Mouse (Mus musculus) lung, embryonic 16.5 days (tissue): ENCODE measurements around the gene Copz1. TPM values are rescaled to one million over a fixed set of nuclear protein-coding genes. Genes with fewer than 3 reads are reported as not detected.
A peak's percentile ranks its signal among the peaks of the same experiment; 100 is the strongest.

Experiments used
- ATAC-seq: fragments of 200-750 bp; cut with Nextera tagmentation; 2 replicates; pipeline ENCODE4 v1.8.0; 2017; ENCODE audit warnings: low read depth, mild to moderate bottlenecking, moderate library complexity
- H3K27ac ChIP-seq: fragments of 300-500 bp; sonication (generic); 2 replicates; pipeline ENCODE4 v1.5.1; 2014; ENCODE audit warnings: mild to moderate bottlenecking, control low read depth, low read length
- H3K27me3 ChIP-seq: fragments of 300-500 bp; sonication (generic); 2 replicates; pipeline ENCODE4 v1.6.1; 2014; ENCODE audit warnings: low read depth, low read length, mixed read lengths; ENCODE audit not compliant: control insufficient read depth, insufficient read depth
- H3K36me3 ChIP-seq: fragments of 300-500 bp; sonication (generic); 2 replicates; pipeline ENCODE4 v1.6.1; 2014; ENCODE audit warnings: low read length; ENCODE audit not compliant: control insufficient read depth, insufficient read depth
- H3K4me1 ChIP-seq: fragments of 300-500 bp; sonication (generic); replicated peaks from 2 replicates; pipeline ENCODE4 v1.6.1; 2014; ENCODE audit warnings: low read length, mixed read lengths; ENCODE audit not compliant: control insufficient read depth, insufficient read depth
- H3K4me2 ChIP-seq: fragments of 300-500 bp; sonication (generic); 2 replicates; pipeline ENCODE4 v1.6.1; 2014; ENCODE audit warnings: low read depth, low read length, control low read depth
- H3K4me3 ChIP-seq: fragments of 300-500 bp; sonication (generic); 2 replicates; pipeline ENCODE4 v1.5.1; 2014; ENCODE audit warnings: mild to moderate bottlenecking, low read length, control low read depth
- H3K9ac ChIP-seq: fragments of 300-500 bp; sonication (generic); 2 replicates; pipeline ENCODE4 v1.6.1; 2014; ENCODE audit warnings: low read length, control low read depth
- H3K9me3 ChIP-seq: fragments of 300-500 bp; sonication (generic); 2 replicates; pipeline ENCODE4 v1.6.1; 2016; ENCODE audit warnings: low read length; ENCODE audit not compliant: control insufficient read depth
- WGBS: fragments of 180-500 bp; shearing (Covaris S2); extraction: QIAGEN DNeasy Blood & Tissue Kit; methylation state at CpG from one replicate; pipeline ENCODE4 v1.1.7; 2014; 5-methylcytosine and 5-hydroxymethylcytosine counted together
- polyA plus RNA-seq: library from polyadenylated mRNA; unstranded; fragments of >200 nt; fragmentation: Nextera tagmentation; extraction: Ambion mirVana; gene quantifications from 2 replicates; pipeline ENCODE4 v1.2.1, GENCODE M21; 2015

Copz1 gene
- polyA plus RNA-seq = 282 and 290 TPM in 2 replicates

DNA sequence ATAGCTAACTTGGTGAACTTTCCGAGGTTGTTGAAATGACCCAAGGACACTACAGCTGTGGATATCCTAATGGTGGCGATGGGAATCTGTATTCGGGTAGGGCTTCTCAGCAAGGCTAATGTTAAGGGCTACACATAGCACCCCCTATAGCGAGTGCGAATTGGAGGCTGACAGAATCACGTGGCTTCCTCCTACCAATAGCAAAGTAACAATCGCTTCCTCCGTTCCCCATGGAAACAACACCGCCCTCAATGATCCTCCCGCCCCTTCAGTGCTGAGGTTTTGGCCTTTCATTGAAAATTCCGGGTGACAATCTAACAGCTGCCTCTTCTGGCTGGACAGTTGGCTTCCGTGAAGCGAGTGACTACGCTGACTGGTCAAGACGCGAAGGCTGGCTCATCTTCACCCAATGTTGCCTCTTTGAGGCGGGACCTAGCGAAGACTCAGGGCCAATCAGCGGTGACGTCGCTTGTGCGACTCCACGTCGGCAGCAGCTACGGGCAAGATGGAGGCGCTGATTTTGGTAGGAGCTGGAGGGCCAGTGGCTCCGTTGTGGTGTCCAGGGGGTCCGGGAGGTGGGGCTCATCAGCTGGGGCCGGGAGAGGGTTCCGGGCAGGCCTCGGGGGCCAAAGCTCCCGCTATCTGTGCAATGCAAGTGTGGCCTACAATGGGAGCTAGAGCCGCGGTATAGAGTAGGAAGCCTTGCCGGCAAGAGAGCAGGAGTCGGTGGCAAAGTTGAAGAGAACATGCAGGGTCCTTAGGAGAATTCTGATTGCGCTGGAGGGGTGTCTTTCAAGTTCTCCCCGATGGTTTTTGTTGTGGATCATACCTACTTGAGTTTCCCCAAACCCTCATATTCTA is at the start of gene Copz1:
Copz1 (plus strand) TSS at position 296 of the 861 bp plus-strand sequence.
- H3K4me1 ChIP-seq = peaks cover 6% of the 10 kb centered on the region
- H3K9me3 ChIP-seq = no peaks in the 10 kb centered on the region
- H3K27ac ChIP-seq = no peak within 1 kb of the TSS; the same call in 1 of the 2 replicates
- peak within 1 kb of the TSS; percentile 80 for H3K4me2 ChIP-seq
- peak within 1 kb of the TSS; percentile 98 for H3K4me3 ChIP-seq
- H3K27me3 ChIP-seq = no peaks in the 10 kb centered on the region; the same call in 1 of the 2 replicates
- WGBS = under 1% methylated on average over 38 of the region's 38 CpGs
- ATAC-seq = peak; percentile 99
- no peaks in the 10 kb centered on the region for H3K36me3 ChIP-seq
- H3K9ac ChIP-seq = peak within 1 kb of the TSS; percentile 90

DNA sequence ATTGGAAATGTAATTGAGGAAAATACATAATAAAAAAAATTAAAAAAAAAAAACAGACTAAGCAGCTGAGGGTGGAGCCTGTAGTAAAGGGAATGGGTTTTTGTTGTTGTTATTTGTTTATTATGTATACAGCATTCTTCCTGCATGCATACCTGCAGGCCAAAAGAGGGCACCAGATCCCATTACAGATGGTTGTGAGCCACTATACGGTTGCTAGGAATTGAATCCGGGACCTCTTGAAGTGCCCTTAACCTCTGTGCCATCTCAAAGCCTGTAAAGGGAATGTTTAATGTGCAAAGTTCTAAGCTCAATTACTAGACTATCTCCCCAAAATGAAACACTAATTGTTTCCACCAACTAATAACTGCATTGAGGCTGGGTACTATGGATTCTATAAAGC is 48.4 kb upstream of the Copz1 start:
- Histone ChIP-seq H3K36me3 (no peaks in the 10 kb centered on the region), H3K27ac (no peak overlapping the region), H3K4me1 (peaks cover 15% of the 10 kb centered on the region), H3K27me3 (no peaks in the 10 kb centered on the region), H3K4me2 (no peak overlapping the region), H3K9ac (no peak overlapping the region), H3K9me3 (no peaks in the 10 kb centered on the region), H3K4me3 (no peak overlapping the region)
- ATAC-seq = no peak
- 76% methylated on average over 2 of the region's 2 CpGs for WGBS

DNA sequence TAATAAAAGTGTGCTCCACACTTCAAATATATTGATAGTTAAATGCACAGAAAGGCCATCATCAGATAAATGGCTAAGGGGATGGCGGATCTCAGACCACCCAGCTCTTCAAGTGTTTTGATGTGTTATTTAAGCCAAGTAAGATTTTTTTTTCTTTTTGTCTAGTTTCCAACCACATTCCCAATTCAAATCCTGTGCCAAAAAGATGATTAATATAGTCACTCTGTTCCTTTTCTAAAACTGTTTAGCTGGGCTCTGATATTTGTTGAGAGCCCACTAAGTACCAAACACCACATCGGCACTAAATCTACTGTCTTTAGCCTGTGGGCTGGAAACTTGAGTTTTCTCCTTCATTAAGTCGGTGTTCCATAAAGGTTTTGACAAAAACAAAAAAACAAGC is 45.5 kb upstream of the Copz1 start:
- peak; percentile 20; the same call in 1 of the 2 replicates for ATAC-seq

DNA sequence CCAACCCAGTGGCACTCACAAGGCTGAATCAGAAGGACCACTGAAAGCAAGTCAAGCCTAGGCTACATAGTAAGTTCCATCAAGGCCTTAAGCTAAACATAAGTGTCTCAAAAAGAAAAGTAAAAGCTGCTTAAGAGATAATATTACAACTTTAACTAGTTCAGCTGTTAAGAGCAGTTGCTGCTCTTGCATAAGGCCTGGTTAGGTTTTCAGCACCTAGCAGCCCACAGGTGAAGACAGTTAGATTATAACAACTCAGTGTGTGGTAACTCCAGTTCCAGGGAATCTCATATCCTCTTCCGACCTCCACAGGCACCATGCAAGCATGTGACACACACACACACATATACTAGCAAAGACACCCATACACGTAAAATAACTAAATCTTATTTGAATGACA is 44.9 kb upstream of the Copz1 start:
- H3K4me1 ChIP-seq = peaks cover 8% of the 10 kb centered on the region; the same call in 1 of the 2 replicates

More for the DNA sequence above, 45.5 kb upstream of the Copz1 start:
- WGBS = 51% methylated on average over 3 of the region's 3 CpGs
- Histone ChIP-seq H3K9me3 (no peaks in the 10 kb centered on the region), H3K4me3 (no peak overlapping the region), H3K36me3 (no peaks in the 10 kb centered on the region), H3K4me2 (no peak overlapping the region), H3K4me1 (peaks cover 8% of the 10 kb centered on the region; the same call in 1 of the 2 replicates), H3K27ac (peak overlapping the region; percentile 38; the same call in 1 of the 2 replicates), H3K27me3 (no peaks in the 10 kb centered on the region), H3K9ac (no peak overlapping the region; the same call in 1 of the 2 replicates)

DNA sequence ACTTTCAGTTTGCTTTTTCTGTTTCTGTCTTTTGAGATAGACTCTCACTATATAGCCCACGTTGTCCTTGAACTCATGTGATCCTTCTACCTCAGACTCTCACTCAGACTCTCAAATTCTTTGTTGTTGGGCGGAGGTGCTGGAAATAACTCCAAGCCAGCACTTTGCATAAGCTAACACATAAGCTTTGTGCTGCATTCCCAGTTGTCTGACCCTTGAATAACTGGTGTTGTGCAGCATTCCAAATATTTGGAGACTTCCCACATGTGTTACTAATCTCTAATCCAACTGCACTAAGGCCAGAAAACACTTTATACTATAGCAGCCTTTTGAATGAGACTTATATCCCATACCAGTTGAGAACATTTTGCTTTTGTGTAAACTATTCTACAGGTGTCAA is 43.6 kb upstream of the Copz1 start:
- H3K4me3 ChIP-seq = no peak overlapping the region
- H3K27me3 ChIP-seq = no peaks in the 10 kb centered on the region
- no peaks in the 10 kb centered on the region for H3K36me3 ChIP-seq
- H3K27ac ChIP-seq = no peak overlapping the region
- H3K9me3 ChIP-seq = no peaks in the 10 kb centered on the region
- H3K4me2 ChIP-seq = no peak overlapping the region
- peak; percentile 58 for ATAC-seq
- H3K4me1 ChIP-seq = peaks cover 8% of the 10 kb centered on the region; the same call in 1 of the 2 replicates
- H3K9ac ChIP-seq = no peak overlapping the region
- WGBS = 55% methylated on average over 2 of the region's 2 CpGs

More for the DNA sequence above, 44.9 kb upstream of the Copz1 start:
- no peaks in the 10 kb centered on the region for H3K9me3 ChIP-seq
- 69% methylated on average over 2 of the region's 2 CpGs for WGBS
- ATAC-seq = no peak
- H3K36me3 ChIP-seq = no peaks in the 10 kb centered on the region
- no peak overlapping the region for H3K4me3 ChIP-seq
- H3K27ac ChIP-seq = peak overlapping the region; percentile 38; the same call in 1 of the 2 replicates
- no peak overlapping the region for H3K4me2 ChIP-seq
- no peaks in the 10 kb centered on the region for H3K27me3 ChIP-seq
- H3K9ac ChIP-seq = peak overlapping the region; percentile 27; the same call in 1 of the 2 replicates

- H3K27ac ChIP-seq = no peak overlapping the region
Measured at GRCm38 (mm10) chr15:103233119-103233518, 39.4 kb upstream of the Copz1 start.

DNA sequence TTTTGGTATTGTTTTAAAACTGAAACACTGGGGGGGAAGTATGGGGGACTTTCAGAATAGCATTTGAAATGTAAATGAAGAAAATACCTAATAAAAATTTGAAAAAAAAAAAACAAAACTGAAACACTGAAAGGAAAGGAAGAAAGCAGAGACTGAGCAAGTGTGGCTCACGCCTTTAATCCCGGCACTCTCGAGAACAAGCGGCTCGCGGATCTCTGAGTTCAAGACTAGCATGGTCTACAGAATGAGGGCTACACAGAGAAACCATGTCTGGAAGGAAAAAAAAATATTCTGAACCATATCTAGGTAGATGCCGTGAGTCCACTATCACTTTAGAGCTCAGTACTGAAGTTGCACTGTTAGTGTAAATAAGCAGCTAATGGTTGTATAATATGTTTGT is 35.2 kb upstream of the Copz1 start:
- Histone ChIP-seq H3K4me2 (no peak overlapping the region), H3K27me3 (no peaks in the 10 kb centered on the region), H3K27ac (no peak overlapping the region), H3K4me3 (no peak overlapping the region; the same call in 1 of the 2 replicates), H3K9me3 (no peaks in the 10 kb centered on the region), H3K36me3 (peaks cover 9% of the 10 kb centered on the region), H3K9ac (no peak overlapping the region), H3K4me1 (peaks cover 13% of the 10 kb centered on the region)
- 85% methylated on average over 7 of the region's 7 CpGs for WGBS
- no peak for ATAC-seq

More at GRCm38 (mm10) chr15:103233119-103233518, 39.4 kb upstream of the Copz1 start:
- peaks cover 6% of the 10 kb centered on the region for H3K36me3 ChIP-seq
- H3K27me3 ChIP-seq = no peaks in the 10 kb centered on the region
- no peak overlapping the region for H3K9ac ChIP-seq
- H3K9me3 ChIP-seq = no peaks in the 10 kb centered on the region
- no peak overlapping the region for H3K4me2 ChIP-seq
- peaks cover 11% of the 10 kb centered on the region for H3K4me1 ChIP-seq
- H3K4me3 ChIP-seq = no peak overlapping the region
- 65% methylated on average over 2 of the region's 2 CpGs for WGBS
- no peak for ATAC-seq

- Histone ChIP-seq H3K27ac (peak overlapping the region; percentile 98), H3K9me3 (no peaks in the 10 kb centered on the region), H3K4me3 (peak overlapping the region; percentile 78), H3K9ac (peak overlapping the region; percentile 77), H3K4me2 (peak overlapping the region; percentile 63), H3K36me3 (peaks cover 22% of the 10 kb centered on the region), H3K27me3 (no peaks in the 10 kb centered on the region), H3K4me1 (peaks cover 29% of the 10 kb centered on the region)
- WGBS = under 1% methylated on average over 26 of the region's 26 CpGs
- peak; percentile 91 for ATAC-seq
Measured at GRCm38 (mm10) chr15:103239130-103239684, 33.3 kb upstream of the Copz1 start.

DNA sequence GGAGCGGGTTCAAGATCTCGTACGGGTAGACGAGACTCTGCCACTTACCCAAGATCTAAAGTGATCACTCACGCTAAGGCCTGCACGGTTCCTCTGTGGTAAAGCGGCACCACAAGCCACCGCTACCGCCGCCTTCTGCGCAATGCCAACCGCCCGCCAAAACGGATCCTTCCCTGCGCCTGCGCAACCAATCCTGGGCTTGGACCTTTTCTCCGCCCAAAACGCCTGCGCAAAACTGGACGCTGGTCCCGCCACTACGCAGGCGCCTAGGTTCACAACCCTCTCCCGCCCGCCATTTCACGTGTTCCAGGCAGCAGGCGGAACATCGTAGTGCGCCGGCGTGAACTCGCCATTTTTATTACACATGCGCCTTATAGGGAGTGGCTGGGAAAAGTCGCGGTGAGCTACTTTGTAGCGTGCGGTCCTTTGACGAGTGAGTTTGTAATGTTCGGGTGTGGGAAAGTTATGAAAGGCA is 32.8 kb upstream of the Copz1 start, which contains the start of gene Cbx5:
Cbx5 (minus strand) TSS at position 132 of the 475 bp plus-strand sequence.
- Histone ChIP-seq H3K27me3 (no peaks in the 10 kb centered on the region), H3K9ac (peak within 1 kb of the TSS; percentile 88), H3K4me3 (peak within 1 kb of the TSS; percentile 78), H3K4me2 (peak within 1 kb of the TSS; percentile 83), H3K27ac (peak within 1 kb of the TSS; percentile 98), H3K36me3 (peaks cover 21% of the 10 kb centered on the region), H3K4me1 (peaks cover 29% of the 10 kb centered on the region), H3K9me3 (no peaks in the 10 kb centered on the region)
- peak; percentile 94 for ATAC-seq
- under 1% methylated on average over 39 of the region's 39 CpGs for whole genome bisulfite sequencing
